Mouse (Mus musculus) stomach, postnatal 0 days (tissue): Measurements from ENCODE around the gene Il22ra1.

ENCODE experiments used
- CTCF ChIP-seq: IDR thresholded peaks from 2 replicates; pipeline ENCODE4 v1.5.1; 2016; ENCODE audit warnings: antibody characterized with exemption, low read depth, mild to moderate bottlenecking, moderate library complexity
- EP300 ChIP-seq: optimal IDR thresholded peaks from 2 replicates; pipeline ENCODE3; 2016; ENCODE audit warnings: antibody characterized with exemption

GRCm38 (mm10) chr4:135774496-135774895, 46.5 kb downstream of the Il22ra1 start:
- TF ChIP-seq CTCF (no peak), EP300 (no peak)
